Mouse (Mus musculus) C3H10T1/2 (cell line): Measurements from ENCODE around the gene Hoxa9. TPM values are rescaled to one million over a fixed set of nuclear protein-coding genes. Genes with fewer than 3 reads are reported as not detected.

ENCODE experiments used
- polyA plus RNA-seq, 2 experiments: library from polyadenylated mRNA; unstranded; fragments of >200 nt; fragmentation: generic; extraction: Trizol; gene quantifications; one replicate each; pipeline ENCODE4 v1.2.1; 2012; ENCODE audit warnings: missing spikeins in 2 of 2

Gene Hoxa9
- polyA plus RNA-seq = under 1 TPM; 0.01 to 0.37 TPM

GRCm38 (mm10) chr6:52230516-52231165, at the start of gene Hoxa9:
Hoxa9 (minus strand) TSS chr6:52231089.

GRCm38 (mm10) chr6:52260654-52261575, 30.0 kb upstream of the Hoxa9 start, which contains the start of gene Hoxa13:
Hoxa13 (minus strand) TSS chr6:52260880.

GRCm38 (mm10) chr6:52245757-52246142, 14.9 kb upstream of the Hoxa9 start, which contains the start of gene Hoxa11:
Hoxa11 (minus strand) TSS chr6:52245810.

GRCm38 (mm10) chr6:52240389-52241000, 9.6 kb upstream of the Hoxa9 start, which contains the start of gene Hoxa10:
Hoxa10 (minus strand) TSS chr6:52240854.

GRCm38 (mm10) chr6:52221337-52221992, 9.4 kb downstream of the Hoxa9 start, which contains the start of gene Hoxa7:
Hoxa7 (minus strand) TSS chr6:52221854.

GRCm38 (mm10) chr6:52213119-52213986, 17.5 kb downstream of the Hoxa9 start, which contains the start of the genes Hoxa3 and Gm28308:
Hoxa3 (minus strand) TSS chr6:52213336.
Gm28308 (minus strand) TSS chr6:52213339.

GRCm38 (mm10) chr6:52208072-52208867, 22.6 kb downstream of the Hoxa9 start, which contains the start of gene Hoxa6:
Hoxa6 (minus strand) TSS chr6:52208722.

GRCm38 (mm10) chr6:52204050-52204752, 26.7 kb downstream of the Hoxa9 start, which contains the start of gene Hoxa5:
Hoxa5 (minus strand) TSS chr6:52204587.

GRCm38 (mm10) chr6:52190906-52191810, 39.7 kb downstream of the Hoxa9 start, which contains the start of gene Hoxa4:
Hoxa4 (minus strand) TSS chr6:52191753.

GRCm38 (mm10) chr6:52177061-52177735, 53.7 kb downstream of the Hoxa9 start, which contains the start of gene 5730596B20Rik:
5730596B20Rik (plus strand) TSS chr6:52177498.

Other genes starting within 250 kb of the Hoxa9 start
- 10 to 100 TPM in 1 of 2 experiments, 1 to 10 TPM in 1; 4.6 to 22.6 TPM for gene Skap2, start 218.5 kb downstream of the Hoxa9 start, polyA plus RNA-seq
- 1 to 10 TPM in 1 of 2 experiments, under 1 TPM in 1; 0.26 to 1.2 TPM for gene Hoxa1, start 72.8 kb downstream of the Hoxa9 start, polyA plus RNA-seq
- 10 to 100 TPM in 1 of 2 experiments, 1 to 10 TPM in 1; 5.0 to 20.2 TPM for gene Hoxa2, start 66.3 kb downstream of the Hoxa9 start, polyA plus RNA-seq
- under 1 TPM; 0.02 to 0.30 TPM for gene 5730596B20Rik, start 53.6 kb downstream of the Hoxa9 start, polyA plus RNA-seq
- gene Hoxa4, start 39.3 kb downstream of the Hoxa9 start, polyA plus RNA-seq = 1 to 10 TPM; 3.0 to 4.6 TPM
- gene Hoxa5, start 26.5 kb downstream of the Hoxa9 start, polyA plus RNA-seq = 10 to 100 TPM in 1 of 2 experiments, 1 to 10 TPM in 1; 1.6 to 14.1 TPM
- gene Hoxa6, start 22.4 kb downstream of the Hoxa9 start, polyA plus RNA-seq = 1 to 10 TPM in 1 of 2 experiments, under 1 TPM in 1; 0.32 to 3.3 TPM
- gene Hoxa3, start 17.8 kb downstream of the Hoxa9 start, polyA plus RNA-seq = 1 to 10 TPM; 1.7 to 8.4 TPM
- gene Gm28308, start 17.8 kb downstream of the Hoxa9 start, polyA plus RNA-seq = 1 to 10 TPM in 1 of 2 experiments, not detected in 1; 1.0 TPM
- 10 to 100 TPM; 39.1 to 66.3 TPM for gene Hoxa7, start 9.2 kb downstream of the Hoxa9 start, polyA plus RNA-seq
- 1 to 10 TPM in 1 of 2 experiments, under 1 TPM in 1; 0.23 to 4.4 TPM for gene Hoxa10, start 9.8 kb upstream of the Hoxa9 start, polyA plus RNA-seq
- gene Hoxa11, start 14.7 kb upstream of the Hoxa9 start, polyA plus RNA-seq = not detected
- not detected for gene Hoxa13, start 29.8 kb upstream of the Hoxa9 start, polyA plus RNA-seq
- not detected for gene Evx1, start 82.4 kb upstream of the Hoxa9 start, polyA plus RNA-seq